Comparison of ENCODE assay signal across 17 mouse cellular contexts in the genomic region with DNA sequence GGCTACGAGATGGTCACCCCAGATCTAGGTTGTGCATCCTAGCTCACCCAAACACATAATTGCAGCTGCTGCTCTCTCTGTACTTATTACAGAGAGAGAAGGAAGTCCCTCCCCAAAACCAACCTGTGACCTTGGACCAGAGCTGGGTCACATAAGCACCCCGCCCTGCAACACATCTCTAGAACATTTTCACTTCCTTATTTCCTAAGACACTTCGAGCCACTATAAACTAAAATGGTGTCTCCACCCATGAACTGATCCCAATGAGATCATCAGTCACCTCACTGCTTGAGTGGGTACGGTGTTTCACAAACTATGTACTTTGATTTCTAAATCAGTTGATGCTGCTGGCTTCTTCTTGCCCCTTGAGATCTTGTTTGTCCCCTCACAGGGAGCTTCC.
A peak's percentile ranks its signal among the peaks of the same experiment; 100 is the strongest.
DNase-seq lines count a peak whose midpoint lies in the region; ATAC-seq lines count a peak whose summit lies in the region.
"Had no signal": no experiment of that assay in that cellular context is flagged by ENCODE, and none has a peak within 500 bp of the region (broad histone marks: within the 10 kb centered on the region; RNA-seq: fewer than 3 reads in every experiment).

No protein-coding gene starts in this region.

- no peak overlapping the region for H3K27ac ChIP-seq in midbrain, embryonic 14.5 days (replicated peaks; ENCODE audit: low read depth, low read length)
- H3K27ac ChIP-seq: gastrocnemius, adult 2 months; hindbrain, embryonic 13.5 days; limb, embryonic 10.5 days; liver, embryonic 15.5 days had no signal

- H3K9ac ChIP-seq in midbrain, embryonic 14.5 days (replicated peaks; ENCODE audit: low read length), result no peak overlapping the region
- H3K9ac ChIP-seq: hindbrain, embryonic 13.5 days; liver, embryonic 15.5 days had no signal

- H3K27me3 ChIP-seq in midbrain, embryonic 14.5 days (ENCODE audit: control insufficient read depth, insufficient read depth, low read length), result no peaks in the 10 kb centered on the region
- H3K27me3 ChIP-seq: hindbrain, embryonic 13.5 days; liver, embryonic 15.5 days had no signal

- peak; percentile 92 for ATAC-seq in neutrophil, adult 5-6 weeks (ENCODE audit: extremely low read depth, insufficient number of reproducible peaks, low FRiP score, poor library complexity, severe bottlenecking)
- ATAC-seq in midbrain, embryonic 14.5 days (ENCODE audit: low FRiP score, low TSS enrichment), result no peak
- ATAC-seq: forebrain, embryonic 16.5 days had no signal

- no peaks in the 10 kb centered on the region for H3K9me3 ChIP-seq in midbrain, embryonic 14.5 days (ENCODE audit: control insufficient read depth, low read length)
- H3K9me3 ChIP-seq: hindbrain, embryonic 13.5 days; limb, embryonic 10.5 days; liver, embryonic 15.5 days had no signal

- 94% methylated on average over 4 of the region's 4 CpGs for WGBS in midbrain, embryonic 14.5 days

- H3K4me2 ChIP-seq in midbrain, embryonic 14.5 days (ENCODE audit: low read length), result no peak overlapping the region
- H3K4me2 ChIP-seq: hindbrain, embryonic 13.5 days; liver, embryonic 15.5 days had no signal

- H3K4me1 ChIP-seq in midbrain, embryonic 14.5 days (ENCODE audit: control insufficient read depth, insufficient read depth, low read length), result no peaks in the 10 kb centered on the region; the same call in 1 of the 2 replicates
- H3K4me1 ChIP-seq: hindbrain, embryonic 13.5 days; limb, embryonic 10.5 days; liver, embryonic 15.5 days had no signal

- peak; percentile 61 for DNase-seq in 416B (ENCODE audit: low read depth)
- DNase-seq in B cell, adult 2 months, result peak; percentile 70 to 76
- DNase-seq in induced T-regulatory cell, adult 2 months (ENCODE audit: low read depth), result peak; percentile 7
- no peak for DNase-seq in midbrain, embryonic 14.5 days
- DNase-seq in heart, adult 8-10 months (ENCODE audit: low spot score), result no peak
- no peak for DNase-seq in left cerebral cortex, adult 11 months (ENCODE audit: low spot score)
- DNase-seq: adrenal gland, adult 2 months; cerebellum, adult 9-10 months; gastrocnemius, adult 2 months; kidney, adult 2 months; kidney, postnatal 25 days had no signal

- no peak overlapping the region for H3K4me3 ChIP-seq in midbrain, embryonic 14.5 days (replicated peaks; ENCODE audit: low read depth, low read length)
- H3K4me3 ChIP-seq: gastrocnemius, adult 2 months; hindbrain, embryonic 13.5 days; limb, embryonic 10.5 days; liver, embryonic 15.5 days; myocyte had no signal

- no peaks in the 10 kb centered on the region for H3K36me3 ChIP-seq in midbrain, embryonic 14.5 days (ENCODE audit: control insufficient read depth, insufficient read depth, low read length)
- H3K36me3 ChIP-seq: hindbrain, embryonic 13.5 days; limb, embryonic 10.5 days; liver, embryonic 15.5 days had no signal

Comparison
In these comparisons a context has a peak if more than half of its experiments do, and no peak if none do; other contexts are left out.
1. DNase-seq: peak in 416B (single experiment), B cell, adult 2 months (2 of 2) and induced T-regulatory cell, adult 2 months (single experiment); none in midbrain, embryonic 14.5 days (single experiment), heart, adult 8-10 months (single experiment) and left cerebral cortex, adult 11 months (single experiment).